Mouse (Mus musculus): ENCODE results near the gene Arhgap20. TPM values are rescaled to one million over a fixed set of nuclear protein-coding genes. Genes with fewer than 3 reads are reported as not detected.

The Arhgap20 gene
- polyA plus RNA-seq, 1 experiment from 2014 or later: 1.9 TPM

DNA sequence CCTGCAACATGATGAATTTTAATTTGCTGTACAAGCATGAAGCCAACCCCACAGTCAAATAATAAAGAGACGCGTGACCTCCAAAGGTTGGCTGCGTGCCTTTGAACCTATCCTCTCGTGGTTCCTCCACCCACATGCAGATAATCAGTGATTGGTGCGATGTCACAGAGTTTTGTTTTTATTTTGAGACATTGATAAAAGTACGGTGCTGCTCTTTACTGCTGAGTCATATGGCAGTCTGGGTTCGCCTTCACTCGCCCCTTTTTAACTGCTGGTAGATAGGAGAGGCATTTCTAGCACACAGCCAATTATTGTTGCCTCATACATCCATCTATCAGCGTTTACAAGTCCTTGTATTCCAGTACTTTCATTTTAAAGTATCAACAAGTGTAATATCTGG lies 34.0 kb downstream of the Arhgap20 start:
- Histone ChIP-seq H3K4me2 (replicated peaks; ENCODE audit: low read depth) (no peak overlapping the region), H3K4me1 (replicated peaks; ENCODE audit: control insufficient read depth, insufficient read depth) (no peaks in the 10 kb centered on the region), H3K27me3 (ENCODE audit: control insufficient read depth, insufficient read depth, low read length) (no peaks in the 10 kb centered on the region), H3K9ac (ENCODE audit: low read length) (no peak overlapping the region), H3K4me3 (ENCODE audit: low read depth, low read length) (no peak overlapping the region), H3K9me3 (ENCODE audit: control insufficient read depth, low read length) (no peaks in the 10 kb centered on the region), H3K36me3 (ENCODE audit: control insufficient read depth, insufficient read depth, low read length) (no peaks in the 10 kb centered on the region), H3K27ac (replicated peaks) (no peak overlapping the region)
- TF ChIP-seq EP300 (optimal IDR thresholded peaks at IDR 0.05) (no peak), CTCF (IDR thresholded peaks at IDR 0.05; ENCODE audit: low read depth) (no peak)
- no peak for DNase-seq (ENCODE audit: low spot score)
- WGBS: 75% methylated on average over 9 of the region's 9 CpGs
- no peak for ATAC-seq (ENCODE audit: low FRiP score, low TSS enrichment)

DNA sequence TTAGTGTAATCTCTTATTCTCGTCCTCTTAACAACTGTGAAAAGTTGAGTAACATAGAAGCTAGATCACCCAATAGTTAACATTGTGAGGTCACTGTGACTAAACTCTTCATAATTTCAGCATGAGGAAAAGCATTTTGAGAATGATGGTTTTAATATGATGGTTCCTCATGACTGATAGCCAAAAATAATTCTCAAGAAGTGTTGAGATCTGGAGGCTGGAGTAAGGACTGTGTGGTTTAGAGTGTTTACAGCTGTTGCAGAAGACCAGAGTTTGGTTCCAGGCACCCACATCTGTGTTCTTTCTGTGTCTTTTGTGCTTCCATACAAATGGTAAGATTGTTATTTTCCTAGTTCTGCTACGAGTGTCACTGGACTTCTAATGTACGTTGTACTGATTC lies 42.1 kb downstream of the Arhgap20 start:
- DNase-seq (ENCODE audit: low spot score) (no peak), ATAC-seq (ENCODE audit: low FRiP score, low TSS enrichment) (no peak)
- Histone ChIP-seq H3K4me3 (ENCODE audit: low read depth, low read length) (no peak overlapping the region), H3K4me2 (replicated peaks; ENCODE audit: low read depth) (no peak overlapping the region), H3K4me1 (replicated peaks; ENCODE audit: control insufficient read depth, insufficient read depth) (no peaks in the 10 kb centered on the region), H3K27me3 (ENCODE audit: control insufficient read depth, insufficient read depth, low read length) (no peaks in the 10 kb centered on the region), H3K27ac (replicated peaks) (no peak overlapping the region), H3K9ac (ENCODE audit: low read length) (no peak overlapping the region), H3K36me3 (ENCODE audit: control insufficient read depth, insufficient read depth, low read length) (no peaks in the 10 kb centered on the region), H3K9me3 (ENCODE audit: control insufficient read depth, low read length) (no peaks in the 10 kb centered on the region)
- 57% methylated on average over 3 of the region's 3 CpGs for WGBS
- TF ChIP-seq EP300 (optimal IDR thresholded peaks at IDR 0.05): no peak
- no peak for TF ChIP-seq CTCF (IDR thresholded peaks at IDR 0.05; ENCODE audit: low read depth)

DNA sequence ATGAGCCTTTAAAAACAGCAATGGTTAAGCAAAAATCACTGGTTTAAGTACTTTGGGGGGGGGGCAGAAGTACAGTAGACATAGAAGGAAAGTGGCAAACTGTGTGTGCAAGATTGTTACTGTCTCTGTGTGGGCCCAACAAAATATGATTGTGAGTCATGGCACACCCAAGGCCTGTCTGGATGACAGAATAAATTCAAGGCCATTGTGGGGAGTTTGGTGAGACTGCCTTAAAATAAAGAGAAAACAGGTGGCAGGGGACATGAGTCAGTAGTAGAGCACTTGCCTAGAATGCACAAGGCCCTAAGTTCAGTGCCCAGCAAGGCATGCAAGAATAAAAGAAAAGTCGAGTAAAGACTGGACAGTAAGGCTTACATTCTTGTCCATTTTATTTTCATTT lies 47.8 kb downstream of the Arhgap20 start:
- Histone ChIP-seq H3K27ac (replicated peaks) (no peak overlapping the region), H3K4me2 (replicated peaks; ENCODE audit: low read depth) (no peak overlapping the region)
- 76% methylated on average over 1 of the region's 1 CpGs for WGBS

DNA sequence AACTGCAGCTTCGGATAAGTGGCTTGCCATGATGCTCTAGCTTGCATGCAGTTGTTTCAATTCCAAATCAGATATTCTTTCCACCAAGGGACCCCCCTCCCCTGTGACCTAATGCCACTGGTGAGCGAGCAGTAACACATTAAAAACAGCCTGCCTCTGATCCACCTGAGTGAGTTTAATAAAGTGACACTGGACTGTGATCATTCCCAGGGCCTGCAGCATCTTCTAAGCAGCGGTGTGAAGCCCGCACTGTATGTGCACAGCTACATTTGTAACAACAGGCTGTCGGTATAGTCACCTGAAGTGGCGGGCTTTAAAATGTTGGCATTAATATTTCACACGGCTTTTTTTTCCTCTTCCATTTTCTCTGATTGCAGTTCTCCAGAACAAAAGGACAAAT lies 59.4 kb downstream of the Arhgap20 start:
- no peak for ATAC-seq (ENCODE audit: low FRiP score, low TSS enrichment)
- Histone ChIP-seq H3K9me3 (ENCODE audit: control insufficient read depth, low read length) (no peaks in the 10 kb centered on the region), H3K27ac (replicated peaks) (no peak overlapping the region), H3K4me2 (replicated peaks; ENCODE audit: low read depth) (no peak overlapping the region), H3K4me3 (ENCODE audit: low read depth, low read length) (no peak overlapping the region), H3K27me3 (ENCODE audit: control insufficient read depth, insufficient read depth, low read length) (no peaks in the 10 kb centered on the region), H3K4me1 (replicated peaks; ENCODE audit: control insufficient read depth, insufficient read depth) (no peaks in the 10 kb centered on the region), H3K36me3 (ENCODE audit: control insufficient read depth, insufficient read depth, low read length) (no peaks in the 10 kb centered on the region), H3K9ac (ENCODE audit: low read length) (no peak overlapping the region)
- no peak for TF ChIP-seq CTCF (IDR thresholded peaks at IDR 0.05; ENCODE audit: low read depth)
- TF ChIP-seq EP300 (optimal IDR thresholded peaks at IDR 0.05): no peak
- 89% methylated on average over 7 of the region's 7 CpGs for WGBS
- no peak for DNase-seq (ENCODE audit: low spot score)

More for the DNA sequence above, 47.8 kb downstream of the Arhgap20 start:
- DNase-seq (ENCODE audit: low spot score): no peak
- ATAC-seq (ENCODE audit: low FRiP score, low TSS enrichment): no peak
- H3K4me1 ChIP-seq (replicated peaks; ENCODE audit: control insufficient read depth, insufficient read depth): no peaks in the 10 kb centered on the region
- no peak overlapping the region for H3K4me3 ChIP-seq (ENCODE audit: low read depth, low read length)
- no peak for TF ChIP-seq CTCF (IDR thresholded peaks at IDR 0.05; ENCODE audit: low read depth)
- TF ChIP-seq EP300 (optimal IDR thresholded peaks at IDR 0.05): no peak
- no peaks in the 10 kb centered on the region for H3K9me3 ChIP-seq (ENCODE audit: control insufficient read depth, low read length)
- no peak overlapping the region for H3K9ac ChIP-seq (ENCODE audit: low read length)
- H3K27me3 ChIP-seq (ENCODE audit: control insufficient read depth, insufficient read depth, low read length): no peaks in the 10 kb centered on the region
- no peaks in the 10 kb centered on the region for H3K36me3 ChIP-seq (ENCODE audit: control insufficient read depth, insufficient read depth, low read length)

DNA sequence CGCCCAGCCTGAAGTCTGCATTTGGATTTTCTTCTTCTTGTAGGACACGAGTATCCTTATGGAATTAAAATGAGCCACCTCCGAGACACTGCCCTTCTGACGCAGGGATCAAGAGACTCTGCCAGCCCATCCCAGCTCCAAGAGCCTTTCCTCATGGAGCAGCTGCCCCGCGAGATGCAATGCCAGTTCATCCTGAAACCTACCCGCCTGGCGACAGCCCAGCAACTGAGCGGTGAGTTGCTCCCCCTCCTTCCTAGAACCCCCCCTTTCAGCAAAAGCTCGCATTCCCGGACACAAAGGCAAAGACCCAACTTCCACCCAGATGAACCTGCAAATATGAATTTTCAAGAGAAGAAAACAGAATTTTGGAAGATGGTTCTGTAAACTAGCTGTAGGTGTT lies 66.5 kb downstream of the Arhgap20 start:
- Histone ChIP-seq H3K4me1 (replicated peaks; ENCODE audit: control insufficient read depth, insufficient read depth) (no peaks in the 10 kb centered on the region), H3K4me3 (ENCODE audit: low read depth, low read length) (no peak overlapping the region), H3K27ac (replicated peaks) (no peak overlapping the region), H3K4me2 (replicated peaks; ENCODE audit: low read depth) (no peak overlapping the region), H3K9me3 (ENCODE audit: control insufficient read depth, low read length) (no peaks in the 10 kb centered on the region), H3K27me3 (ENCODE audit: control insufficient read depth, insufficient read depth, low read length) (no peaks in the 10 kb centered on the region), H3K36me3 (ENCODE audit: control insufficient read depth, insufficient read depth, low read length) (no peaks in the 10 kb centered on the region), H3K9ac (ENCODE audit: low read length) (no peak overlapping the region)
- 82% methylated on average over 11 of the region's 11 CpGs for WGBS
- DNase-seq (ENCODE audit: low spot score) (no peak), ATAC-seq (ENCODE audit: low FRiP score, low TSS enrichment) (no peak)
- TF ChIP-seq EP300 (optimal IDR thresholded peaks at IDR 0.05) (no peak), CTCF (IDR thresholded peaks at IDR 0.05; ENCODE audit: low read depth) (no peak)

DNA sequence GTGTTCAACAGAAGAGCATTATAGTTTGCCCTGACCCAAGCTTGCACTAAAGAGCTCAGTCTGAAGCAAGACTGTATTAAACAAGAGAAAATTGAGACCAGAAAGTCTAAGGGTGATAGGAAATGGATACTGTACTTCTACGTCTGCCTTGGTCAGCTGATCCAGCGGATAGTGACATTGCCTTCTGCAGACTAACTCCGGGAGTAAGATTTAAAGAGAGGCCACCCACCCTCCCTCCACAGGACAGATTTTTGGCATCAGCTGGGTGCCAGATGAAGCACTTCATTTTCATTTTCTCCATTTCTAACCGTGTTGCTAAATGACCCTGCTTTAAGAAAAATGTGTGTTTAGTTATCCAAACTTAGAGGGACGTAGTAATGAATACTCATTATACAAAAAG lies 67.2 kb downstream of the Arhgap20 start:
- no peak for TF ChIP-seq CTCF (IDR thresholded peaks at IDR 0.05; ENCODE audit: low read depth)
- TF ChIP-seq EP300 (optimal IDR thresholded peaks at IDR 0.05): no peak
- ATAC-seq (ENCODE audit: low FRiP score, low TSS enrichment) (no peak), DNase-seq (ENCODE audit: low spot score) (no peak)
- H3K9me3 ChIP-seq (ENCODE audit: control insufficient read depth, low read length): no peaks in the 10 kb centered on the region
- H3K36me3 ChIP-seq (ENCODE audit: control insufficient read depth, insufficient read depth, low read length): no peaks in the 10 kb centered on the region
- H3K27ac ChIP-seq (replicated peaks): no peak overlapping the region
- 41% methylated on average over 5 of the region's 5 CpGs for WGBS
- no peak overlapping the region for H3K4me3 ChIP-seq (ENCODE audit: low read depth, low read length)
- no peak overlapping the region for H3K4me2 ChIP-seq (replicated peaks; ENCODE audit: low read depth)
- no peaks in the 10 kb centered on the region for H3K4me1 ChIP-seq (replicated peaks; ENCODE audit: control insufficient read depth, insufficient read depth)
- H3K9ac ChIP-seq (ENCODE audit: low read length): no peak overlapping the region
- no peaks in the 10 kb centered on the region for H3K27me3 ChIP-seq (ENCODE audit: control insufficient read depth, insufficient read depth, low read length)

Measured in stomach, postnatal 0 days (tissue).